27 mouse cellular contexts compared by ENCODE assay signal in the genomic region with DNA sequence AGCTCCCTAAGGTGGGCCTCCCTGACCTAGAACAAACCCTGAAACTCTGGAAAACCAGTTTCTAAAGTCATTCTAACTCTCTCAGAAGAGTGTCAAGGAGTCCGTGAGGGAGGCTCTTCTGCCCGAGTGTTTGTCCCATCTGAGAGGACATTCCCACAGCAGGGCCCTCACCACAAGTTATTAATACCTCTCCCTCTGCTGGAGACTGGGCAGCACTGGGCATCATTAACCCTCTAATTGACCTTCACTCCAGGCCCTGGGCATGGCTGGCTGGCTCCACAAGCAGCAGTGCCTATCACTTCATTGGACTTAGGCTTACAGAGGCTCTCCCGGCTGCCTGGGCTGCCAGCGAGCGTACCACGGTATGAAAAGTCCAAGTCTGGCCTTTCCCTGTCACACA. TPM values are rescaled to one million over a fixed set of nuclear protein-coding genes. Genes with fewer than 3 reads are reported as not detected.
DNase-seq lines count a peak whose midpoint lies in the region; ATAC-seq and TF ChIP-seq lines count a peak whose summit lies in the region.
"Had no signal": no experiment of that assay in that cellular context is flagged by ENCODE, and none has a peak within 500 bp of the region (broad histone marks: within the 10 kb centered on the region; RNA-seq: fewer than 3 reads in every experiment).

No protein-coding gene starts in this region.

- H3K4me1 ChIP-seq in kidney, postnatal 0 days (replicated peaks; ENCODE audit: insufficient read depth, low read length) = no peaks in the 10 kb centered on the region
- H3K4me1 ChIP-seq in kidney, adult 2 months (ENCODE audit: control insufficient read depth, insufficient read depth, low read length) = no peaks in the 10 kb centered on the region
- peaks cover 56% of the 10 kb centered on the region for H3K4me1 ChIP-seq in heart, postnatal 0 days (ENCODE audit: control insufficient read depth, insufficient read depth)

- H3K4me2 ChIP-seq in kidney, postnatal 0 days (ENCODE audit: low read length) = no peak overlapping the region
- no peak overlapping the region for H3K4me2 ChIP-seq in heart, postnatal 0 days (ENCODE audit: low read depth, low read length)
- H3K4me2 ChIP-seq: embryonic facial prominence, embryonic 15.5 days; heart, embryonic 13.5 days; hindbrain, embryonic 13.5 days; neural tube, embryonic 15.5 days; stomach, embryonic 15.5 days had no signal

- no peaks in the 10 kb centered on the region for H3K27me3 ChIP-seq in kidney, postnatal 0 days (ENCODE audit: insufficient read depth, low read length)
- no peaks in the 10 kb centered on the region for H3K27me3 ChIP-seq in kidney, adult 2 months (replicated peaks; ENCODE audit: control insufficient read depth, insufficient read depth, low read length)
- no peaks in the 10 kb centered on the region for H3K27me3 ChIP-seq in heart, postnatal 0 days (ENCODE audit: control insufficient read depth, insufficient read depth, low read length)
- H3K27me3 ChIP-seq: embryonic facial prominence, embryonic 15.5 days; heart, embryonic 13.5 days; neural tube, embryonic 15.5 days; stomach, embryonic 15.5 days had no signal

- TF ChIP-seq EP300 in heart, postnatal 0 days (IDR thresholded peaks at IDR 0.05; ENCODE audit: low read depth) = no peak

- peak; percentile 36 for TF ChIP-seq CTCF in kidney, postnatal 0 days (IDR thresholded peaks at IDR 0.05; ENCODE audit: low read depth)
- TF ChIP-seq CTCF in kidney, adult 2 months (conservative IDR thresholded peaks at IDR 0.05; ENCODE audit: insufficient read depth, insufficient read length, low read depth, low read length) = no peak
- peak; percentile 36 for TF ChIP-seq CTCF in heart, postnatal 0 days (IDR thresholded peaks at IDR 0.05; ENCODE audit: low read depth)

- H3K9ac ChIP-seq in kidney, postnatal 0 days (ENCODE audit: low read depth, low read length) = no peak overlapping the region
- no peak overlapping the region for H3K9ac ChIP-seq in heart, postnatal 0 days (replicated peaks; ENCODE audit: low read depth, low read length)
- H3K9ac ChIP-seq: embryonic facial prominence, embryonic 15.5 days; heart, embryonic 13.5 days; hindbrain, embryonic 13.5 days; neural tube, embryonic 15.5 days; stomach, embryonic 15.5 days had no signal

- ATAC-seq in kidney, postnatal 0 days (replicated peaks; ENCODE audit: low FRiP score, low read depth) = peak; percentile 62; the same call in 1 of the 2 replicates
- peak; percentile 54 for ATAC-seq in heart, postnatal 0 days (ENCODE audit: insufficient read depth, low read depth)
- ATAC-seq: forebrain, embryonic 16.5 days; inflammation-experienced regulatory T-cells, adult 6 months had no signal

- TF ChIP-seq POLR2A in kidney, adult 2 months (IDR thresholded peaks at IDR 0.05; ENCODE audit: low read depth, low read length) = no peak

- peak; percentile 97 for DNase-seq in heart, adult 11 months
- no peak for DNase-seq in heart, adult 8-10 months (ENCODE audit: low spot score)
- peak; percentile 61 for DNase-seq in kidney, postnatal 0 days (ENCODE audit: low spot score)
- DNase-seq in kidney, adult 2 months = no peak
- DNase-seq in heart, postnatal 0 days (ENCODE audit: low spot score) = peak; percentile 64
- DNase-seq in thymus, postnatal 4 days = no peak
- no peak for DNase-seq in spleen, postnatal 4 days (ENCODE audit: low spot score in 2 of 2)
- DNase-seq: adrenal gland, postnatal 10 days; cerebellum, adult 11 months; cerebellum, postnatal 10 days; kidney, postnatal 36 days; layer of hippocampus, adult 9-11 months; left cerebral cortex, postnatal 4 days; lung, adult 18-20 months; lung, postnatal 14 days; midbrain, embryonic 14.5 days; thymus, adult 18-20 months had no signal

- no peaks in the 10 kb centered on the region for H3K9me3 ChIP-seq in kidney, postnatal 0 days (replicated peaks; ENCODE audit: low read length)
- H3K9me3 ChIP-seq in heart, postnatal 0 days (replicated peaks; ENCODE audit: control insufficient read depth, low read length) = no peaks in the 10 kb centered on the region
- H3K9me3 ChIP-seq: embryonic facial prominence, embryonic 15.5 days; heart, embryonic 13.5 days; hindbrain, embryonic 13.5 days; megakaryocyte, embryonic 14.5 days; neural tube, embryonic 15.5 days; stomach, embryonic 15.5 days had no signal

- no peak overlapping the region for H3K27ac ChIP-seq in kidney, postnatal 0 days
- no peak overlapping the region for H3K27ac ChIP-seq in kidney, adult 2 months (ENCODE audit: insufficient read depth, low read depth, low read length)
- peak overlapping the region; percentile 80 for H3K27ac ChIP-seq in heart, postnatal 0 days (ENCODE audit: low read depth)
- H3K27ac ChIP-seq: embryonic facial prominence, embryonic 15.5 days; heart, embryonic 13.5 days; hindbrain, embryonic 13.5 days; left cerebral cortex, adult 2 months; neural tube, embryonic 15.5 days; stomach, embryonic 15.5 days had no signal

- H3K4me3 ChIP-seq in kidney, postnatal 0 days (replicated peaks; ENCODE audit: low read depth, low read length) = no peak overlapping the region
- no peak overlapping the region for H3K4me3 ChIP-seq in kidney, adult 2 months (ENCODE audit: insufficient read depth, low read depth, low read length)
- H3K4me3 ChIP-seq in heart, postnatal 0 days (ENCODE audit: low read depth, low read length) = no peak overlapping the region
- H3K4me3 ChIP-seq: embryonic facial prominence, embryonic 15.5 days; heart, embryonic 13.5 days; hindbrain, embryonic 13.5 days; left cerebral cortex, adult 2 months; megakaryocyte, embryonic 14.5 days; neural tube, embryonic 15.5 days; stomach, embryonic 15.5 days had no signal

- H3K36me3 ChIP-seq in kidney, postnatal 0 days (ENCODE audit: insufficient read depth, low read length) = no peaks in the 10 kb centered on the region
- no peaks in the 10 kb centered on the region for H3K36me3 ChIP-seq in kidney, adult 2 months (ENCODE audit: control insufficient read depth, insufficient read depth, low read length)
- no peaks in the 10 kb centered on the region for H3K36me3 ChIP-seq in heart, postnatal 0 days (replicated peaks; ENCODE audit: control insufficient read depth, insufficient read depth, low read length)
- H3K36me3 ChIP-seq: embryonic facial prominence, embryonic 15.5 days; heart, embryonic 13.5 days; hindbrain, embryonic 13.5 days; neural tube, embryonic 15.5 days; stomach, embryonic 15.5 days had no signal

- WGBS in kidney, postnatal 0 days = 54% methylated on average over 6 of the region's 6 CpGs
- WGBS in kidney, adult 2 months = 59% methylated on average over 6 of the region's 6 CpGs
- 54% methylated on average over 6 of the region's 6 CpGs for WGBS in heart, postnatal 0 days

RNA-seq across cellular contexts. Expression of a gene that starts 9.2 kb away (rescaled TPM):
- total RNA-seq in heart, adult 8-10 months (2022) = 1 to 10 TPM; 3.7 to 9.2 (median 4.8) TPM
- polyA plus RNA-seq in kidney, postnatal 0 days (2015; fragmentation: Nextera tagmentation; extraction: Ambion mirVana) = 0.18 and 0.43 TPM in 2 replicates
- 0.79 and 1.1 TPM in 2 replicates for polyA plus RNA-seq in kidney, adult 2 months (2012; rRNA removed)
- total RNA-seq in heart, postnatal 0 days (2014; rRNA removed; ENCODE audit: low replicate concordance) = 0.93 and 6.1 TPM in 2 replicates
- polyA plus RNA-seq in heart, postnatal 0 days (2015; fragmentation: Nextera tagmentation; extraction: Ambion mirVana) = 2.1 and 3.7 TPM in 2 replicates
- total RNA-seq: left cerebral cortex, postnatal 4 days; liver, adult 2 months had no signal
- polyA plus RNA-seq: forebrain, embryonic 16.5 days; inflammation-experienced regulatory T-cells, adult 6 months; liver, adult 2 months had no signal

RNA-seq across cellular contexts. Expression of a gene that starts 24.7 kb away (rescaled TPM):
- 100 to 1,000 TPM; 333 to 355 (median 345) TPM for total RNA-seq in heart, adult 8-10 months (2022)
- 286 and 315 TPM in 2 replicates for polyA plus RNA-seq in kidney, postnatal 0 days (2015; fragmentation: Nextera tagmentation; extraction: Ambion mirVana)
- 208 and 218 TPM in 2 replicates for polyA plus RNA-seq in kidney, adult 2 months (2012; rRNA removed)
- total RNA-seq in heart, postnatal 0 days (2014; rRNA removed; ENCODE audit: low replicate concordance) = 301 and 397 TPM in 2 replicates
- 419 and 436 TPM in 2 replicates for polyA plus RNA-seq in heart, postnatal 0 days (2015; fragmentation: Nextera tagmentation; extraction: Ambion mirVana)

RNA-seq across cellular contexts. Expression of a gene that starts 45.8 kb away (rescaled TPM):
- total RNA-seq in heart, adult 8-10 months (2022) = 10 to 100 TPM; 25.8 to 30.2 (median 27.8) TPM
- 14.0 and 18.0 TPM in 2 replicates for polyA plus RNA-seq in kidney, postnatal 0 days (2015; fragmentation: Nextera tagmentation; extraction: Ambion mirVana)
- polyA plus RNA-seq in kidney, adult 2 months (2012; rRNA removed) = 48.4 and 64.4 TPM in 2 replicates
- 40.2 and 45.4 TPM in 2 replicates for total RNA-seq in heart, postnatal 0 days (2014; rRNA removed; ENCODE audit: low replicate concordance)
- 6.5 and 7.1 TPM in 2 replicates for polyA plus RNA-seq in heart, postnatal 0 days (2015; fragmentation: Nextera tagmentation; extraction: Ambion mirVana)

Comparison
In these comparisons a context has a peak if more than half of its experiments do, and no peak if none do; other contexts are left out.
1. DNase-seq: peak in heart, adult 11 months (single experiment), kidney, postnatal 0 days (single experiment) and heart, postnatal 0 days (single experiment); none in heart, adult 8-10 months (single experiment), kidney, adult 2 months (single experiment), thymus, postnatal 4 days (single experiment) and spleen, postnatal 4 days (0 of 2).